Mouse (Mus musculus): ENCODE results near the gene Acot7. TPM values are rescaled to one million over a fixed set of nuclear protein-coding genes. Genes with fewer than 3 reads are reported as not detected.

Acot7 gene
- 53.1 and 53.6 TPM in 2 replicates for polyA plus RNA-seq (2014; fragmentation: Nextera tagmentation; extraction: Ambion mirVana)

DNA sequence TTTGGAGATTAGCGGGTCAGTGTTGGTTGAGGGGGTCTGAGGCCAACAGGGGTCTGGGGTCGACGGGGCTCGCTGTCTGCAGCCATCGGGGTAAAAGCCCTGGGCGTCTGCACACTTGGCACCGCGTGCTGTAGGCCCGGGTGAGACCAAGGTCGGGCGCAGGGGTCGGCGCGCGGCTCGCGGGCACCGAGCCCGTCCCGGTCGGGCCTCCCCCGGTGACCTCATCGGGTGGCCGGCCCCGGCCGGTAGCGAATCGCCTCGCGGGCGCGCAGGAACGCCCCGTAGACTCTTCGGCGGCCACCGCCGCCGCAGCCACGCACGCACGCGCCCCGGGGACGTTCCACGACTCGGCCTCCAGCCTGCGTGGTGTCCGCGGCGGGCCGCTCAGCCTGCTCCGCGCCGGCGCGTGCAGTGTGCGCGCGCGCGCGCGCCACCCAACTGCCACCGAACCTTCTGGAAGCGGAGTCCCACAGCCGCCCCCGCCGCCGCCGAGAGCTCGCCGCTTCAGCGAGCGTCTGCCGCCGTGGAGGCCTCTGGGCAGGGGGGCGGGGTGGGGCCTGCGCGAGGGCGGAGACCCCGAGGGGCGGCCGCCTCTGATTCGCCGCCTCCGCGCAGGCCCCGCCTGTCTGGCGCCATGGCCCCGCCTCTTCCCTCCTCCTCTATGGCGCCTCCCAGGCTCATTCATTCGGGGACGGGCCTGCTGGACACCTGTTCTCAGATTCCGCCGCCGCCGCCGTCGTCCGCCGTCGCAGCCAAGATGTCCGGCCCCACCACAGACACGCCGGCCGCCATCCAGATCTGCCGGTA is at the start of gene Acot7:
TSS of gene Acot7 (plus strand) at position 598 of the 807 bp plus-strand sequence.
- 0 out of 2 replicates have a peak, but pooled peaks cover 3% of the 10 kb centered on the region for H3K4me1 ChIP-seq (ENCODE audit: control insufficient read depth, insufficient read depth, low read length)
- no peaks in the 10 kb centered on the region for H3K36me3 ChIP-seq (ENCODE audit: control insufficient read depth, insufficient read depth, low read length)
- no peaks in the 10 kb centered on the region for H3K9me3 ChIP-seq (replicated peaks; ENCODE audit: control insufficient read depth, low read length)
- peak; percentile 96 for ATAC-seq (replicated peaks; ENCODE audit: insufficient number of reproducible peaks, low FRiP score, low TSS enrichment)
- H3K4me2 ChIP-seq, result peak within 1 kb of the TSS; percentile 98
- peak within 1 kb of the TSS; percentile 86 for H3K27ac ChIP-seq (ENCODE audit: low read depth, low read length)
- peak within 1 kb of the TSS; percentile 89 for H3K9ac ChIP-seq (ENCODE audit: low read depth, low read length)
- H3K4me3 ChIP-seq (ENCODE audit: low read depth, low read length), result peak within 1 kb of the TSS; percentile 54
- under 1% methylated on average over 87 of the region's 108 CpGs for WGBS (ENCODE audit: insufficient replicate concordance)
- H3K27me3 ChIP-seq (ENCODE audit: control insufficient read depth, insufficient read depth, low read length), result peaks cover 16% of the 10 kb centered on the region

DNA sequence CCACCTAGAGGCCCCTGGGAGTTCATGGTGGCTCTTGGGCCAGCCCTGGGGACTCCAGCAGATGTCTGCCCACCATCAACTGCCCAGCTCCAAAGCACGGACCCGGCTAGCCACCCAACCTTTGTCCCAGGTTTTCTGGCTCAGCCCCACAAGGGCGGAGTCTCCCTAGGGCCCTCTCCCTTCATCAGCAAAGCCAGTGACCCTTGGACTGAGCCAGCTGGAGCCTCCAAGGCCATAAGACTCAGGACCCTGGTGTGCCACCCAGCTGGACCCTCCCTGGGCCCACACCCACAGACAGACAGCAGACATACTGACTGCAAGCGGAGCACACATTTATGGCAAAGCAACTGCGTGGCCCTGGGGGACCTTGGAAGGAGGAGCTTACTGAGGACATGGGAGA is 49.1 kb upstream of the Acot7 start:
- peaks cover 32% of the 10 kb centered on the region for H3K4me1 ChIP-seq (ENCODE audit: control insufficient read depth, insufficient read depth, low read length)
- H3K27me3 ChIP-seq (ENCODE audit: control insufficient read depth, insufficient read depth, low read length), result peaks cover 100% of the 10 kb centered on the region
- no peak overlapping the region for H3K9ac ChIP-seq (ENCODE audit: low read depth, low read length)
- ATAC-seq (replicated peaks; ENCODE audit: insufficient number of reproducible peaks, low FRiP score, low TSS enrichment), result no peak
- no peaks in the 10 kb centered on the region for H3K36me3 ChIP-seq (ENCODE audit: control insufficient read depth, insufficient read depth, low read length)
- H3K27ac ChIP-seq (ENCODE audit: low read depth, low read length), result no peak overlapping the region
- no peaks in the 10 kb centered on the region for H3K9me3 ChIP-seq (replicated peaks; ENCODE audit: control insufficient read depth, low read length)
- H3K4me3 ChIP-seq (ENCODE audit: low read depth, low read length), result no peak overlapping the region
- WGBS (ENCODE audit: insufficient replicate concordance), result 58% methylated on average over 5 of the region's 5 CpGs
- no peak overlapping the region for H3K4me2 ChIP-seq

DNA sequence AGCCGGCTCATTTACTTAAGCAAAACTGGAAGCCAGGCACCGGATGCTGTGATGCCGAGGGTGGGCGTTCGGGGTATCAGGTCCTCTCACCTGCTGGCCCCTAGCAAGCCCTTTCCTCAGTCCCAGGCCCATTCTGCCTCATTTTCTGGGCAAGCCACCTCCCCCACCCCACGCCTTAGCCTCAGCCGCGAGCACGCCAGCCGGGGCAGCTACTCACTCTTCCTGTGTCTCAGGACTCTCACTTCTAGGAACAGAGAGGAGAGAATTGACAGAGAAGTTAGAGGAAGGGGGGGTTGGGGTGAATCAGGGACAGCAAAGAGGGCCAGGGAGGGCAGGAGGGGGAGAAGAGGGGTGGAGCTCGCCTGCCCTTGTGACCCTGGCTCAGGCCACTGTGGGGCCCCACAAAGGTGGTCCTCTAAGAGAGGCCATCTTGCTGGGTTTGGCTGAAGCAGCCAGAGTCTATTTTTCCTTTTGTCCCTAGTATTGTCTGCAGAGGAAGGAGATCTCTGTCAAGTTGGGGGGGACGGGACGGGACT is 48.5 kb upstream of the Acot7 start:
- Histone ChIP-seq H3K27ac (ENCODE audit: low read depth, low read length) (no peak overlapping the region), H3K27me3 (ENCODE audit: control insufficient read depth, insufficient read depth, low read length) (peaks cover 100% of the 10 kb centered on the region), H3K4me1 (ENCODE audit: control insufficient read depth, insufficient read depth, low read length) (peaks cover 32% of the 10 kb centered on the region), H3K9ac (ENCODE audit: low read depth, low read length) (no peak overlapping the region), H3K9me3 (replicated peaks; ENCODE audit: control insufficient read depth, low read length) (no peaks in the 10 kb centered on the region), H3K4me3 (ENCODE audit: low read depth, low read length) (no peak overlapping the region), H3K4me2 (no peak overlapping the region), H3K36me3 (ENCODE audit: control insufficient read depth, insufficient read depth, low read length) (no peaks in the 10 kb centered on the region)
- ATAC-seq (replicated peaks; ENCODE audit: insufficient number of reproducible peaks, low FRiP score, low TSS enrichment), result no peak
- 37% methylated on average over 13 of the region's 13 CpGs for WGBS (ENCODE audit: insufficient replicate concordance)

DNA sequence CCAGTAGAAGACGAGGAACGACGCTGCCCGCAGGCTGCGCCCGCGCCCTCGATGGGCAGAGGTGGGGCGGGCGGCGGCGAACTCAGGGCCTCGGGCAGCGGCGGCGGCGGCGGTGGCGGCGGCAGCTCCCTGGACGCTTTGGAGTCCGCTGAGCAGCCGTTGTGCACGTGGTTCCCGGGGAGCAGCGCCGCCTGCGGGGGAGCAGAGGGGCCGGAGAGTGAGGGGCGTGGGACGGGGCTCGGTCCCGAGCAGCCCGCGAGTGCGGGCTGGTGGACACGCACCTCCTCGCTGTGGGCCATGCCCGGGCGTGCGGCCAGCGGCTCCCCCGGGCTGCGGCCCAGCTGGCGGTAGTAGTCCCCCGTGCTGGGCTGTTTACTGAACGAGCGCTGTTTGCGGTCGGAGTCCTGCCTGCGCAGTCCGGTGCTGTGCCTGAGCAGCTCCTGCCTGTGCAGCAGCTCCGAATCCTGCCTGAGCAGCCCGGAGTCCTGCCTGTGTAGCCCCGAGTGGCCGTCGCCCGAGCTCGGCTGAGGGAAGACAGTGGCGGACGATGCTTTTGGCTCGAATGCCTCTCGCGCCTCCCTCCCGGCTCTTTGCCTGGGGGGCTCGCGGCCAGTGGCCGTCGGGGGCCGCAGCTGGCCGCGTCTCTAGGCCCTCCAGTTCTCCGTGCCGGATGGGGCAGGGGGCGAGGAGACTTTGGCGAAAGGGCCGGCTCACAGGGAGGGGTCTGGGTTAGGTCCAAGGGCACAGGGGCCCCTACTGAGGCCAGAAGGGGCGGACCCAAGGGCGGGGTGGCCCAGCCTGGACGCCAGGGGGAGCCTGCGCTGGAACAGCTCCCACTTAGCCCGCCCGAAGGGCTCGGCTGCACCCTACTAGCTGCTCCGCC is 46.9 kb upstream of the Acot7 start:
- ATAC-seq (replicated peaks; ENCODE audit: insufficient number of reproducible peaks, low FRiP score, low TSS enrichment), result no peak

DNA sequence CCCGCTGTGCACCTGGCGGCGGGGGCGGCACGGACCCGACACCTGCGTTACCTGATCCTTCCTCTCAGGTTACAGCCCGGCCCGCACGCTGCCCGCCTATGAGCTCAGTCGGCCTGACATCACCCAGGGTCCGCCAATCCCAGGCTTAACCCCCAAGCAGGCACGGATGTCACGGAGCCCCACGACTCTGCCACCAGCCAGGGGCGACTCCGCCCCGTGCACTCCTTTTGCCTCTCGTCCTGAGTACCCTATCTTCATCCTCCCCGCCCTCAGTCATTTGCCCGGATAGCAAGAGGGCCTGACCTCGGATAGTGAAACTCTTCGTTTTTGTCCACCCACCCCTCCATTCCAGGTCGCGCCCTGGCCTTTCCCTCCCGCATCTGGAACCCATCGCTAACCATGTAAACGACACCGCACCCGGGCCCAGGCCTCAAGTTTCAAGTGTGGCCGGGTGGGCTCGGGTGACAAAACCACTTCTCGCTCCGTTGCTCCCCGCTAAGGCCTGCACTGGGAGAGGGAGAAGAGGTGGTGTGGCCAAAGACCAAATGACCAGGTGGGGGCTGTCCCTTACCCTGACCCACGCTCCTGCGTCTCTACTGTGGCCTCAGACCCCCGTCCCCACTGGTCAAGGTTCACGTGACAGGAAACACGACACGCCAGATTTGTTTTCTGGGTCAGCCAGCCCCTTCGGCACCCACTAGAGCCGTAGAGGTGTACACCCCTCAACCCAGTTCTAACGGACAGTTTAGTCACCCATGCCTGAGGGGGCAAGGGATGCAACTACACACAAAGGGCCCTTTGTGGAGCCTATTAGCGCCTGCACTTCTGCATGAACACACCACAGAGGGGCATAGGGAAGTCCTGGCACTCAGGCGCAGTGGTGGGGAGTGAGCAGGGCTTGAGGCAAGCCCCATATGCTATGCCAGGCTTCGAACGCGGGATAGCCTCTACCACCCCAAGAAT is 45.8 kb upstream of the Acot7 start:
- H3K27ac ChIP-seq (ENCODE audit: low read depth, low read length), result no peak overlapping the region
- H3K4me2 ChIP-seq, result peak overlapping the region; percentile 58
- H3K4me1 ChIP-seq (ENCODE audit: control insufficient read depth, insufficient read depth, low read length), result peaks cover 15% of the 10 kb centered on the region
- H3K9me3 ChIP-seq (replicated peaks; ENCODE audit: control insufficient read depth, low read length), result no peaks in the 10 kb centered on the region
- peak overlapping the region; percentile 38 for H3K4me3 ChIP-seq (ENCODE audit: low read depth, low read length)
- no peaks in the 10 kb centered on the region for H3K36me3 ChIP-seq (ENCODE audit: control insufficient read depth, insufficient read depth, low read length)
- H3K27me3 ChIP-seq (ENCODE audit: control insufficient read depth, insufficient read depth, low read length), result peaks cover 82% of the 10 kb centered on the region
- ATAC-seq (replicated peaks; ENCODE audit: insufficient number of reproducible peaks, low FRiP score, low TSS enrichment), result no peak
- H3K9ac ChIP-seq (ENCODE audit: low read depth, low read length), result no peak overlapping the region
- WGBS (ENCODE audit: insufficient replicate concordance), result 6% methylated on average over 50 of the region's 50 CpGs

More for the DNA sequence above, 46.9 kb upstream of the Acot7 start:
- H3K27ac ChIP-seq (ENCODE audit: low read depth, low read length), result no peak overlapping the region
- peak overlapping the region; percentile 38 for H3K4me3 ChIP-seq (ENCODE audit: low read depth, low read length)
- H3K4me2 ChIP-seq, result peak overlapping the region; percentile 58
- no peaks in the 10 kb centered on the region for H3K9me3 ChIP-seq (replicated peaks; ENCODE audit: control insufficient read depth, low read length)
- H3K36me3 ChIP-seq (ENCODE audit: control insufficient read depth, insufficient read depth, low read length), result no peaks in the 10 kb centered on the region
- H3K9ac ChIP-seq (ENCODE audit: low read depth, low read length), result no peak overlapping the region
- WGBS (ENCODE audit: insufficient replicate concordance), result under 1% methylated on average over 73 of the region's 85 CpGs
- H3K27me3 ChIP-seq (ENCODE audit: control insufficient read depth, insufficient read depth, low read length), result peaks cover 87% of the 10 kb centered on the region
- peaks cover 22% of the 10 kb centered on the region for H3K4me1 ChIP-seq (ENCODE audit: control insufficient read depth, insufficient read depth, low read length)

DNA sequence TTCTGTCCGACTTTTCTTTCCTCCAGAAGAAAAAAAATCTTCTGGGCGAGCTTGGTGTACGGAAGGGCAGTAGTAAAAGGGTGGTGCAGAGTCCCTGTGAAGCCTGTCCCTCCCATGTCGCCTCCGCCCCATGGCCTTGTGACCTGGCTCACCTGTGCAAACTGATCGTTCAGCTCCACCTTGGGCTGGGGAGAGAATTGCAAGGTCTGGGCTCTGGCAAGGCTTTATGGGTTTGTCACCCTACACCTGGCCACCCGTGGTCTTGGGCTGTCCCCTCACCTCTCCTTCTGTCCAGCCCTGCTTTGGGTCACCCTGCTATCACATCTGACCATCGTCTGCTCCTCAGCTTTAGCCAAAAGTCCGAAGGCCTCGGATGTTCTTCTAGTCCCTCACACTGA is 45.2 kb upstream of the Acot7 start:
- WGBS (ENCODE audit: insufficient replicate concordance), result 30% methylated on average over 10 of the region's 10 CpGs

DNA sequence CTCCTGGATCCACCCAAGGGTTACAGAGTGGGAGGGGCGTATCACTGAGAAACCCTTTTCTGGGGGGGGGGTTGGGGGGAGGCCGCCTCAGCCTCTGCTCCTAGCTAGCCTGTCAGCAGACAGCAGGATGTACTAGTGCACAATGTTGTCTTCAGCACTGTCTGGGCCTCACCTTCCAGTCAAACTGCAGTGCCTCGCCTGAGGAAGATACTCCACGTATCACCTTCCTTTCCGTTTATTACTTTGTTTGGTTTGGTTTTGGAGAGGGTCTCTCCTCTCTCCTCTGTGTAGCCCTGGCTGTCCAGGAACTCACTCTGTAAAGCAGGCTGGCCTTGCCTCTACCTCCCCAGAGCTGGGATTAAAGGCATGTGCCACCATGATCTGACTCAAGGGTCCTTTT is 44.7 kb upstream of the Acot7 start:
- H3K4me1 ChIP-seq (ENCODE audit: control insufficient read depth, insufficient read depth, low read length), result peaks cover 16% of the 10 kb centered on the region
- WGBS (ENCODE audit: insufficient replicate concordance), result 47% methylated on average over 5 of the region's 5 CpGs

More for the DNA sequence above, 45.2 kb upstream of the Acot7 start:
- H3K4me2 ChIP-seq, result no peak overlapping the region
- no peak for ATAC-seq (replicated peaks; ENCODE audit: insufficient number of reproducible peaks, low FRiP score, low TSS enrichment)
- H3K27me3 ChIP-seq (ENCODE audit: control insufficient read depth, insufficient read depth, low read length), result peaks cover 77% of the 10 kb centered on the region
- H3K4me3 ChIP-seq (ENCODE audit: low read depth, low read length), result no peak overlapping the region
- H3K9me3 ChIP-seq (replicated peaks; ENCODE audit: control insufficient read depth, low read length), result no peaks in the 10 kb centered on the region
- H3K4me1 ChIP-seq (ENCODE audit: control insufficient read depth, insufficient read depth, low read length), result peaks cover 15% of the 10 kb centered on the region
- no peak overlapping the region for H3K27ac ChIP-seq (ENCODE audit: low read depth, low read length)
- no peaks in the 10 kb centered on the region for H3K36me3 ChIP-seq (ENCODE audit: control insufficient read depth, insufficient read depth, low read length)
- no peak overlapping the region for H3K9ac ChIP-seq (ENCODE audit: low read depth, low read length)

DNA sequence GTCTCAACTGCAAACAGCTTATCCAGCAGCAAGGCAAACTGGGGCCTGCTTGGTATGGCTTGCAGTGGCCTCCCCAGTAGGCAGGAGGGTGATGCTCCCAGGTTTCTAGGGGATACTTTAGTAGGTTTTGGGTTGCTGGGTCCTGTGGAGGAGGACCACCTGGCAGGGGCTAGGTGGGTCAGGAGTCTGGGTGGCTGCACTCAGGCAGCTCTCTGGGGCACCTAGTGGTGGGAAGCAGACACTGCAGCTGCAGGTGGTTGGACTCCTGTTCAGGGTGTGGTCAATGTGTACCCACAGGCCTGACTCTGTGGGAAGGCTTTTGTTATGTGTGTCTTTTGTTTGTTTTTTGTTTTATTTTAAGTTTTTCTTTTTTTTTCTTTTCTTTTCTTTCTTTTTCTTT is 43.4 kb upstream of the Acot7 start:
- ATAC-seq (replicated peaks; ENCODE audit: insufficient number of reproducible peaks, low FRiP score, low TSS enrichment), result no peak

More for the DNA sequence above, 44.7 kb upstream of the Acot7 start:
- no peak overlapping the region for H3K4me3 ChIP-seq (ENCODE audit: low read depth, low read length)
- H3K9me3 ChIP-seq (replicated peaks; ENCODE audit: control insufficient read depth, low read length), result no peaks in the 10 kb centered on the region
- no peaks in the 10 kb centered on the region for H3K36me3 ChIP-seq (ENCODE audit: control insufficient read depth, insufficient read depth, low read length)
- H3K27me3 ChIP-seq (ENCODE audit: control insufficient read depth, insufficient read depth, low read length), result peaks cover 75% of the 10 kb centered on the region
- no peak overlapping the region for H3K9ac ChIP-seq (ENCODE audit: low read depth, low read length)
- no peak overlapping the region for H3K4me2 ChIP-seq
- no peak for ATAC-seq (replicated peaks; ENCODE audit: insufficient number of reproducible peaks, low FRiP score, low TSS enrichment)
- H3K27ac ChIP-seq (ENCODE audit: low read depth, low read length), result no peak overlapping the region

More for the DNA sequence above, 43.4 kb upstream of the Acot7 start:
- Histone ChIP-seq H3K4me2 (no peak overlapping the region), H3K9me3 (replicated peaks; ENCODE audit: control insufficient read depth, low read length) (no peaks in the 10 kb centered on the region), H3K9ac (ENCODE audit: low read depth, low read length) (no peak overlapping the region), H3K27me3 (ENCODE audit: control insufficient read depth, insufficient read depth, low read length) (peaks cover 64% of the 10 kb centered on the region), H3K4me3 (ENCODE audit: low read depth, low read length) (no peak overlapping the region), H3K4me1 (ENCODE audit: control insufficient read depth, insufficient read depth, low read length) (peaks cover 23% of the 10 kb centered on the region), H3K27ac (ENCODE audit: low read depth, low read length) (no peak overlapping the region), H3K36me3 (ENCODE audit: control insufficient read depth, insufficient read depth, low read length) (no peaks in the 10 kb centered on the region)

All from heart, embryonic 11.5 days (tissue).